Mouse (Mus musculus) frontal cortex, postnatal 25 days (tissue): Measurements from ENCODE around the gene Stk24.
"Not testable (repeated sequence)": the region's sequence is repeated elsewhere in the genome, so short reads cannot be mapped to it uniquely, and the experiment has no call there.

Experiments
- DNase-seq, 2 experiments: peaks; one replicate each; pipeline ENCODE4 v3.0.0; 2022; ENCODE audit warnings: low spot score in 2 of 2

Gene Stk24

DNA sequence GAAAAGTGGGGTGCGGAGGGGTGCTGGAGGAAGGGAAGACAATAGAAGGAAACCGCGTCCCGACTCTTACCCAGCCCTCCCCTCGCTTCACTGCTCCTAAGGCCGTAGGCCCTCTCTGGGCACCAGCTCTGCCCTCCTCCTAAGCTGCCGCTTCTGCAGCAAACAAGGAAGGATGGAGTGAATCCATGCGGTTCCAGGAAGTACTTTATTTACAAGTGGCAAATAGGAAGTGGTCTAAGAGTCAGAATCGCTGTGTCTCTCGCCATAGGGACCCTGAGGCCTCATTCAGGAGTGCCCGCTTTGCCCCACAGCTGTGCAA, at the start of gene Stk24:
TSS of gene Stk24 (minus strand) at position 185 of the 319 bp plus-strand sequence.
- no peak for DNase-seq

DNA sequence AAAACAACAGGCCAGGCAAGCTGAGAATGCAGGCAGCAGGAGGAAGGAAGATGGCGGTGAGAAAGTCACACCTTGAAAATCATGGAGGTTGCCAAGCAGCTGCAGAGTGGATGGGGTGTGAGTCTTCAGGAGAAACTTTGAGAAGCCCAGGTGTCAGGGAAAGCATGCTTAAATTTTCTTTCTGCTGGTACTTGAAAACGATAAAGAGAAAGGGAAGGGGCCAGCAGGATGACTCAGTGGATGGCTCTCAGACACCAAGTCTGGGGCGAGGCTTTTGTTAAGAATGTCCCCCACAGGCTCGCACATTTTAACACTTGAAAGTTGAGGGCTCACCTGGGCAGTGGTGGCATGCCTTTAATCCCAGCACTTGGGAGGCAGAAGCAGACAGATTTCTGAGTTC, 48.3 kb upstream of the Stk24 start:
- DNase-seq = no peak

DNA sequence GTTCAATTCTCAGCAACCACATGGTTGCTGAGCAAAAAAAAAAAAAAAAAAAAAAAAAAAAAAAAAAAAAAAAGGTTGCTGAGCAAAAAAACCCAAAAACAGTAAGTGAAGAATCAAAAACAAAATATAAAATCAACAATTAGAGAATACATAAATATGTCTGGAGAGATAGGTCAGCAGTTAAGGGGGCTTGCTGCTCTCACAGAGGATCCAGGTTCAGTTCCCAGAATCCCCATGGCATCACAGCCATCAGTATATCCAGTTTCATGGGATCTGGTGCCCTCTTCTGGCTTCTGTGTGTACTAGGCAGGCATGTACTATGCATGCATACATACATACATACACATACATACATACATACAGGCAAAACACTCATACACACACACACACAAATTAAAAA, 46.9 kb upstream of the Stk24 start:
- DNase-seq = no peak

DNA sequence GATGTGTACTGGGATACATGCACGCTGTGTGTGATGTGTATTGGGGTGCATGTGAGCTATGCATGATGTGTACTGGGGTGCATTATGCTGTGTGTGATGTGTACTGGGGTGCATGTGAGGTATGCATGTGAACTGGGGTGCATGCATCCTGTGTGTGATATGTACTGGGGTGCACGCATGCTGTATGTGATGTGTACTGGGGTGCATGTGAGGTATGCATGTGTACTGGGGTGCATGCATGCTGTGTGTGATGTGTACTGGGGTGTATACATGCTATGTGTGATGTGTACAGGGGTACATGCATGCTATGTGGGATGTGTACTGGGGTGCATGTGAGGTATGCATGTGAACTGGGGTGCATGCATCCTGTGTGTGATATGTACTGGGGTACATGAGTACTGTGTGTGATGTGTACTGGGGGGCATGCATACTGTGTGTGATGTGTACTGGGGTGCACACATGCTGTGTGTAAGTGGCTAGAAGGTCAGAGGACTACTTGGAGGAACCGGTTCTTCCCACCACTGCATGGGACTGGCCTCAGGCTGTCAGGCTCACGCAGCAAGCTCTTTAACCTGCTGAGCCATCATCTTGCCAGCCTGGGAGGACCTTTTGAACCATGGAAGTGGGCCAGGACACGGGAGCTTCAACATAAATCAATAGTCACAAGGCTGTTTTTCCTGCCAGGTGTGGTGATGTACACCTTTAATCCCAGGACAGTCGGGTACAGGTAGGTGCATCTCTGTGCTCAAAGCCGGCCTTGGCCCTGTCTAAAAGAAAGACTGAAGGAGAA, 45.4 kb upstream of the Stk24 start:
- DNase-seq = no peak

DNA sequence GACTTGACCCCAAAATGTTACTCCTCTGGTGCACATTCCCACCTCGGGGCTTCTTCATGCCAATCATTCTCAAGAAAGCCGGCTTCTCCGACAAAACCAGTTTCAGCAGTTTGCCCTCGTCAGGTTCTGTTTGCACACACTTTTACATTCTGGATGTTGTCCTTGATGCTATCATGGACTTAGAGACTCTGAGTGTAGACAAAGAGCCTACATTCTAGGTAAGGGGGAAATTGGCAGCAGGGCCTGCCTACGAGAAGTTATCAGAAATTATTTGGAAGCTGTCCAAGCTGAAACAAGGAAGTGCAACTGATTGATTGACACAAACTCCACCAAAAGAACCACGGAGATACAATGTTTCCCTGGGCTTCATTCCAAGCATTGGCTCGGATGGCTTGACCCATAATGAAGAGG, 43.5 kb upstream of the Stk24 start:
- no peak for DNase-seq

DNA sequence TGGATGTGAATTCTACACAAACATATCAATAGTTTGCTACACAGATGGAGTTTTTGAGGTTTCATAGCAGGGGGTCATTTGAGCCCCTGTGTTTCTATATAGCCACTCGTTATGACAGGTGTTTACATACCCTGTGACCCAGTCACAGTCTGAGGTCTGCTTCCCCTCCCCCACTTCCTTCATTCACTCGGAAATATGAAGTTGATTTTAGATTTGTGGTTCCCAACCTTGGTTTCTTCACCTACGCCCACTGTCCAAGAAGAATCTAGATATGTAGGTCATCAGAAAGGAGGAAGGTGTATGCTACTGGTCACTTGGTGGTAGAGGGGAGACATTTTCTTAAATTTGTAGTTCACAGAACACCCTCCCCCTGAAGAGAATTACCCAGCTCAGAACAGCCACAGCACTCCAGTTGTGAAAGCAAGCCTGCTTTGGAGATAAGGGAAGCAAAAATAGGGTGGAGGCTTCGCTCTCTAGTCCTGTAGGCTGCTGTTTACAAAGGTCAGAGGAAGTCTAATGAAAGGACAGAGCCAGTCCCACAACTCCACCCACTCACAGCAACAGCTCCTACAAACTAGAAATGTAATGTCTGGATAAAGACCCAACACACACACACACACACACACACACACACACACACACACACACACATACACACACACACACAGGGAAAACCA, 43.0 kb upstream of the Stk24 start:
- DNase-seq = no peak

DNA sequence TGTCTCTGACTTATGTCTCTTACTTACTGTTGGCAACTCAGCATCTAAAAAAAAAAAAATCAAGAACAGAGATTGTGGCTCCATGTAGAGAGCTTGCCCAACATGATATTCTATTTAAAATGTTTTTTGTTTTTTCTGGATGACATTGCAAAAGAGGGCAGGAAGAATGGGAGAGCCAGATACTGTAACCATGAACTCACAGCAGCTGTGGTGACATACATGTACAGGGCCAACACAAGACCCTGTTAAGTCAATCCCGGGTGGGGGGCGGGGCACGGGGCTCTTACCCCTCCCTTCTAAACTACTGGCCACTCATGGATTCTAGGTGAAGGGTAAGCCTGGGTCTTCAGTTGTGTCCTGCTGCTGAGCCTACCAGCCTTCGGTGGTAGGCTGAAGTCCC, 42.2 kb upstream of the Stk24 start:
- DNase-seq = no peak

DNA sequence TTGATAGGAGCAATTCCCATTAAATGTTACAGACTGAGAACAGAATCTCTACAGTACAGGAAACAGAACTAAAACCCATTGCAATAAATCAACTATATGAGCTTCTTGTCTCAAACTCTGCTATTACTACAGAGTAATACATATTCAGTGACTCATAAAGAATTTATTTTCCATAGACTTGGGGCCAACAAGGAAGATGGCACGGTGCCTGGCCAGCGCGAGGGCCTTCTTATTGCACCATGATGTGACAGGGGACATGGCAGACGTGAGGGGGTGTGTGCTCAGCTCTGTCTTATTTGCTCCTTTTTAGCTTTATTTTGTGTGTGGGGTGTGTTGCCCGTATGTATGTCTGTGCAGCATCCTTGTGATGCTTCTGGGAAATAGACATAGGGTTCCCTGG, 37.8 kb upstream of the Stk24 start:
- DNase-seq = no peak

DNA sequence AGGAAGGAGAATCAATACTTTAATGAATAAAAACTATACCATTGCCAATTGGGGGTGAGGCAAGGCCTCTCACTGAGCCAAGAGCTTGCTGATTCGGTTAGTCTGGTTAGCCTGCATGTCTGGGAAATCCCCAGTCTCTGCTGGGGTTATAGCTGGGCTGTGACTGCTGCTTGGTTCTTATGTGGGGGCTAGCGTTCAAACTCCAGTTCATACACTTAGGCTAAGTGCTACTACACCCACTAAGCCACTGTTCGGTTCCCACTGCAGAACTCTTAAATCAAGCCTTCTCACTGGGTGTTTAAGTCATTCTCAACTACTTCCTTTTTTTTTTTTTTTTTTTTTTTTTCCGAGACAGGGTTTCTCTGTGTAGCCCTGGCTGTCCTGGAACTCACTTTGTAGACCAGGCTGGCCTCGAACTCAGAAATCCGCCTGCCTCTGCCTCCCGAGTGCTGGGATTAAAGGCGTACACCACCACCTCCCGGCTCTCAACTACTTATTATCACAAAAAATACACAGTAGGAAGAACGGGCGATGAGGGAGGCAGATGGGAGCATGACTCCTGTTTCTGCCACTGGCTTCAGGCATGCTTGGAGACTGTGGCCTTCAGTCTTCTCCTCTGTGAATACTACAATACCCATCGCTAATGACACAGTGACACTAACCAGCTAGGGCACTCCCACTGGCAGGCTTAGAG, 37.0 kb upstream of the Stk24 start:
- DNase-seq = no peak

DNA sequence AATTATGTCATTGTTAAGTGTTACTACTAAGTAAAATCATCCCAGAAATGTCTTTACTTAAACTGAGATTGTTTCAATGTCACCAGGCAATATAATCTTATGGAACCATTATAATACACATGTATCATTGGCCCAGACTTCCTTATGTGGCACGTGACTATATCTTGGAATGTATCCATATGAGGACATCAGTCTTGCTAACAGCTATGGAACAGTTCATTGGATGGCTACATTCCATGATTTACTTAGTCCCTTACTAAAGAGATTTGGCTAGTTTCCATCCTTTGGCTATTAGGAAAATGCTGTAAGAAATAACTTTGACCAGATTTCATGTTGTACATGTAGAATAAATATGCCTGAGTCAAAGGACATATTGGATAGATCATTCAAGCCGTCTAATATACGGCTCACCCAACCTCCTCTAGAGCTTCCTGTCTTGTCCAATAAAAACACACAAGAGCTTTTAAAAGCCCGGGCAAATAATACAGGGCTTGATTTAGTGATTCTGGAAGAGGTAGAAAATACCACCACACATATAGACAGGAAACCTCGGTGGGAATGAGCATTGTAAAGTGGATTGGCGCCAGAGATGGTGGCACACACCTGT, 34.9 kb upstream of the Stk24 start:
- no peak for DNase-seq

DNA sequence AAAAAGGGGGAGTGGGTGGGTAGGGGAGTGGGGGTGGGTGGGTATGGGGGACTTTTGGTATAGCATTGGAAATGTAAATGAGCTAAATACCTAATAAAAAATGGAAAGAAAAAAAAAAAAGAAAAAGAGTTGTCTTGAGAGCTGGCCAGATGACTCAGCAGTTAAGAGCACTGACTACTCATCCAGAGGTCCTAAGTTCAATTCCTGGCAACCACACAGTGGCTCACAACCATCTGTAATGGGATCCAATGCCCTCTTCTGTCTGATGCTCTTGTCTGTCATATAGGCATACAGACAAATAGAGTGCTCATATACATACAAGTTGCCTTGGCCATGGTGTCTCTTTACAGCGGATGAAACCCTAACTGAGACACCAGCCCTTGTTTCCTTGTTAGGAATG, 33.9 kb upstream of the Stk24 start:
- DNase-seq = not testable (repeated sequence)

DNA sequence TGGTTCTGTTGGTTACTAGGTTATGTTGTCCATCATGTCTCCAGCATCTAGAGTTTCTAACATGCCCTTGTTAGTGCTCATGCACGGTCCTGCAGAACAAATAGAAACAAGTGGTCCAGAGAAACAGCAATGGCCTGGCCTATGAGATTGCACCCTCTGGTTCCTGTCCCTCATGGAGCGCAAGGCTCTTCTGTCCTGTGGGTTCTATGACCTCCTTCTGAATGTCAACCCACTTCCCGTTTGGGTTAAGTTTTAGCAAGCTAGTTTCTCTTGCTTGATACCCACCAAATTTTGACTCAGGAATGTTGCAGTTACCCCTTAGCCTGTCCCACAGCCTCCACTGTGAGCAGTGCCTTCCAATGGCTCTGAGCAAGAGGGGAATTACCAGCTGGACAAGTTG, 29.1 kb upstream of the Stk24 start:
- DNase-seq = no peak

DNA sequence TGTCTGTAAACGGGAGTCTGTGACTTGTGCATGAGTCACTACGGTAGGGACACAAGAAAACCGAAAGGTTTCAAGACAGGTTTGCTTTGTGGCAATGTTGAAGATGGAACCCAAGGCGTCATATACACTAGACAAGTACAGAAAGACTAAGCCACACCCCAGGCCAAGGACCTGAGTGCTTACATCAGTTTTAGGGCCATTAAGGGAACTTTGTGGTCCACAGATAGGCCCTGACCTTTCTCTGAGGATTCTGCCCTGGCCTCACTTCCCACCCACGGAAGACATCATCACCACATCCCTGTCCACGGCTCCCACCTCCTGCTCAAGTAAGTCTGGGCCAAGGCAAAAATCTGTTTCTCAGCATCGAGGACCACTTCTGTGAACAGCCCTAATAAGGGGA, 27.1 kb upstream of the Stk24 start:
- no peak for DNase-seq

DNA sequence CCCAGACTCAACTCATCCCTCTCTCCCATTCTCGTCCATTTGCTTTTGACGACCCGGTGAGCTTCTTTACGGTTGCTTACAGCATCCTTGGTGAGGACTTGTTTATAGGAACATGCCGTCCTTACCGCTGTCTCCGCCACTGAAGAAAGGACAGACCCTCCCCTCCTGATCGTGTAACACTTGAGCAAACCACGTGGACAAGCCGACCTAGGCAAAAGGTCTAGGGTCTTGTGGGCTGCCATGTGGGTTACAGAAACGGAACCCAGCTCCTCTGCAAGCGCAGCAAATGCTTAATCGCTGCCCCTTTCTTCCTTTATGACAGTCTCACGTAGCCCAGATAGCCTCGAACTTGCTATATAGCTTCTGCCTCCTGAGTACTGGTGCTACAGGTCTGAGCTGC, 25.7 kb upstream of the Stk24 start:
- DNase-seq = no peak

DNA sequence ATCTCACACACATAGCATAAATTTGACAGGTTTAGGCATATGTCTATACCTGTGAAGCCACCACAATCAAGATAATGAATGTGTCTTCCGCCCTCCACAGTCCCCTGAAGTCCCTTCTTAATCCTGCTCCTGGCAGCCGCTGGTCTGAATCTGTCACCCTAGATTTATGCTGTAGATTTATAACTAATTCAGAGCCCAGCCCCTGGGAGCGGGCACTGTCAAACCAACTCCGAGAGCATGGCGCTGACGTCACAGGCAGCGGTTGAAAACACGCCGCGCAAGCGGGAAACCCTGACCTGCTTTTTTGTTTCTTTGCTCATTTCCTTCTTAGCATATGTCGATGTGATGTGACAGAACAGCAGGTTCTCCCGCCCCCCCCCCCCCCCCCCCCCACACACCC, 25.3 kb upstream of the Stk24 start:
- DNase-seq = no peak

DNA sequence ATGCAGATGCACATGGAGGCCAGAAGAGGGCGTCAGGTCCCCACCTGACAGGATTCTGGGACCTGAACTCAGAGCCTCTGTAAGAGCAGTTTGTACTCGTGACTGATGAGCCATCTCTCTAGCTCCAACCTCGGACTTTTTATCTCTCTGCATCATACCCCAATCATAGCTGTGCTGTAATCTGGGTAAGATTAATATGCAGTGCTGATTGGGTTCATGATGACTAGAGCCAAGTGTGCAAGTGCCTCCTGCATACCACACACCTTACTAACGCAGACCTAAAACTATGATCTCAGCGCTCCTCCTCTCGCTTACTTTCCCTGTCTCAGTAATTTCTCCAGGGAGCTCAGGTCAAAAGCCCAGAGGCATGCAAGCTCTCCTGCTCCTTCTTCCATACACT, 19.9 kb upstream of the Stk24 start:
- no peak for DNase-seq

DNA sequence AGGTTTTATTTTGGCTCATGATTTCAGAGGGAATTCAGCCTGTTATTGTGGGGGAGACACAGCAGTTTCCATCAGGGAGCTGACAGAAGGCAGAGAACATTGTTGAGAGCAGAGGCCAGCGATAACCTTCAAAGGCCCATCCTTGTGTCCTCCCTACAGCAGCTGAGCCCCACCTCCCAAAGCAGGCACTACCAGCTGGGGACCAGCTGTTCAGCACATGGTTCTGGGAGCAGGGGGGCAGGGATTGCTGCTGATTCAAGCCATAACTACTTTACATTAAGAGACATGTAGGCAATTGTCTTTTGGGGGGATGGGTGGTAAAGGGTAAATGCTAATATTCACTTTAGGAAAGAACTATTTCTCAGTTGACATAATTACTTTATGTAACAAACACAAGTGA, 17.7 kb upstream of the Stk24 start:
- no peak for DNase-seq

DNA sequence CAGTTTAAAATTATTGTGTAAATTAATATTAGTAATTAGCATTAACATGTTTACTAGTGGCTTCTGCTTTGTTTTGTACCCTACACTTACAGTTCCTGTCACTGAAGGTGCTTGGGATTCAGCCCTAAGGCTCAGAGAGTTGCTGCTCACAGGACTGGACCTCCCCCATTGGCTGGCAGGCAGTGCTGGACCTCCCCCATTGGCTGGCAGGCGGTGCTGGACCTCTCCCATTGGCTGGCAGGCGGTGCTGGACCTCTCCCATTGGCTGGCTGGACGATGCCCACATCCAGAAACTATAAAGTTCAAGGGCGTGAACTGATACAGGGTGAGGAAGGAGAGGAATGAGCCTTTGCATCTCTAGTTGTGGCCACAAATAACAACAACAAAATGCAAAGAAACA, 15.3 kb upstream of the Stk24 start:
- DNase-seq = no peak

DNA sequence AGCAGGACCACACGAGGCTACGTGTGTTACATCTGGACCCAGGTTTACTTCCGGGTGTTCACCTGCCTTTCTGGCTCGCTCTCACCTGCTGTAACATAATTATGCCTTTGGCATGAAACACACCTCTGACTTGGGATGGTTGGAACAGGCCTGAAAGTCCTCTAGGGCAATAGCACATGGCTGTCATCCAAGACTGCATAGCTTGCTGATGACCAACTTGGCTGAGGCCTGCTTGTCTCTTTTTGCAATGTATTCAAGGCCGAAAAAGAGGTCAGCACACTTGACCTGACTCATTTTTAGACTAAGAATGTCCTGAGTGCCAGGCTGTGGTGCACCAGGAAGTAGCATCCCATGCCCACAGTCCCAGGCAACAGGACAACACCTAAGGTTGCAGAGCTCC, 12.1 kb upstream of the Stk24 start:
- no peak for DNase-seq

DNA sequence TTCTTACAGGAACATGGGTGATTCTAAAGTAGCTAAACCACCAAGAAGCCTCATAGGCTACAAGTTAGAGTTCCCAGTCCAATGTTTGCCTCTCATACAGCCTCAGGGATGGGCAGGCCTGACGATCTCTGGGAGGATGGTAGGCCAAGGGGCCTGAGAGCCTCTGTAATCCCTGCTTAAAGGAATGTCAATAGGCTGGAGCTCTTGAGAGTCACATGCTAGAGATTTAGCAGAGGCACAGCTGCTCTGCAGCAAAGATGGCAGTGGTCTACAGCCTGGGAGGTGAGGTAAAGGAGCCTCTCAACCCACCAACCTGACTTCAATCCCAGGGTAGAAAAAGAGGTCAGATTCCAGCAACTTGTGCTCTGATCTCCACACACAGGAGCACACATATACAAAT, 7.9 kb upstream of the Stk24 start:
- DNase-seq = no peak

DNA sequence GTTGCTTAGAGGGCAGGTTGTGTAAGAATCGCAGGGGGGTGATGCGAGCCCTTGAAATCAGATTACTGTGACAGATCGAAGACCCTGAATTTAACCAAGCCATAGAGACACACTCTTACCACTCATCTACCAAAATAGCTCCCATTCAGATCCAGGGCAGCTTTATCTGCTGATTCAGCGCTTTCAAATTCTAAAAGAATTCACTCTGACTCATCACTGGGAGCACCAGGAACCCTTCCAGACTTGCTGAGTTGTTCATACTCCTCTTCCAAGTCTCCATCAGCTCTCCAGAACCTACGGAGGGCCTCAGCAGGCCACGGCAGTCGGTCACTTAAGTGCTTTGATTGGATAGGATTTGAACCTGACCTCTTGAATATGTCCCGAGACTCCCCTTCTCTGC, 5.6 kb upstream of the Stk24 start:
- DNase-seq = no peak

DNA sequence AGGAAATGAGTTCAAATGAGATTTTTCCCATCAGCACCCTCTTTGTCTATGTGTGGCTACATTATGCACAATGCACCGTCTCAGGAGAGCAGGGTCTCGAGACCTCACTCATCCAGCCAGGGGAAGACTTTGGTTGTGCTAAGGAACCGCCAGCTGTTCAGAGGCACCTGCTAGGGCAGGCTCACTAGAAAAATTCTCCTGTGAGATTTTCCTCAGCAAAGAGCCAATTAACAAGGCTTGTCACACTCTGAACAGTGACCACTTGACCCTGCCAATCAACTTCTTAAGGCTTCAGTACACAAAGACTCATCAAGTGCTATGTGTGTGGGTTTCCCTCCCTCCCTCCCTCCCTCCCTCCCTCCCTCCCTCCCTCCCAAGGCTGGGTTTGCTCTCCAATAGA, 4.0 kb upstream of the Stk24 start:
- DNase-seq = no peak
